ENCODE assay signal across 15 mouse cellular contexts in the genomic region with DNA sequence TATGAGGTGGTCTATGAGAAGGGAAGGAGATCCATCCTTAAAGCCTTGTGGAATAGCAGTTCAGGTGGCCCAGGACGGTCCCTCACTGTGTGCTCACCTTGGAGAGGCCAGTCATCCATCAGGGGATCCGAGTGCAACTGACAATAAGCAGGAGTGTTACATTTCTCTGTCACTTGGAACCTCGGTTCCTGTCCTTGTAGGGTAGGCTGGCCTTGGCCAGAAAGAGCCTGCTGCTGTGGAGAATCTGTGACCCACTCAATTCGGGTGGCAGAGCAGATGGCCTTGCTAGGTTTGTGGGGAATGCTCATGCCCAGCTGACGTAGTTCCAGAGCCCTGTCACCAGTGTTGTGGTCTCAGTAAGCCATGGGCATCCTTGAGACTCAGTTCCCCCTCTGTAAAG. TPM values are rescaled to one million over a fixed set of nuclear protein-coding genes. Genes with fewer than 3 reads are reported as not detected.
"Had no signal": no experiment of that assay in that cellular context is flagged by ENCODE, and none has a peak within 500 bp of the region (broad histone marks: within the 10 kb centered on the region; RNA-seq: fewer than 3 reads in every experiment).

No protein-coding gene starts in this region.

- H3K4me2 ChIP-seq: limb, embryonic 15.5 days; liver, embryonic 12.5 days; lung, embryonic 14.5 days; neural tube, embryonic 15.5 days had no signal

- ATAC-seq: liver, embryonic 12.5 days had no signal

- H3K9ac ChIP-seq: limb, embryonic 15.5 days; liver, embryonic 12.5 days; lung, embryonic 14.5 days; neural tube, embryonic 15.5 days had no signal

- H3K27ac ChIP-seq: limb, embryonic 15.5 days; liver, embryonic 12.5 days; midbrain, embryonic 10.5 days; neural tube, embryonic 15.5 days had no signal

- H3K4me1 ChIP-seq: midbrain, embryonic 10.5 days; neural tube, embryonic 15.5 days had no signal

- H3K27me3 ChIP-seq: limb, embryonic 15.5 days; liver, embryonic 12.5 days; neural tube, embryonic 15.5 days had no signal

- DNase-seq: layer of hippocampus, adult 9-11 months; layer of hippocampus, postnatal 36 days; lung, embryonic 14.5 days; lung, postnatal 10 days; lung, postnatal 4 days; midbrain, embryonic 14.5 days; right cerebral cortex, adult 18-20 months; right cerebral cortex, postnatal 25 days; thymus, postnatal 36 days had no signal

- H3K4me3 ChIP-seq: limb, embryonic 15.5 days; liver, embryonic 12.5 days; midbrain, embryonic 10.5 days; myocyte; neural tube, embryonic 15.5 days had no signal

- H3K36me3 ChIP-seq: limb, embryonic 15.5 days; liver, embryonic 12.5 days; midbrain, embryonic 10.5 days; neural tube, embryonic 15.5 days had no signal

- H3K9me3 ChIP-seq: limb, embryonic 15.5 days; liver, embryonic 12.5 days; midbrain, embryonic 10.5 days; neural tube, embryonic 15.5 days had no signal

RNA-seq across cellular contexts. Expression of gene 6430571L13Rik, which starts 30.8 kb away (rescaled TPM):
- total RNA-seq: megakaryocyte, adult 5-6 weeks had no signal
